Mouse (Mus musculus) thymus, postnatal 0 days (tissue): ENCODE results near the gene Brk1. TPM values are rescaled to one million over a fixed set of nuclear protein-coding genes. Genes with fewer than 3 reads are reported as not detected.
A peak's percentile ranks its signal among the peaks of the same experiment; 100 is the strongest.

Source experiments
- DNase-seq: peaks from one replicate; pipeline ENCODE4 v3.0.0-alpha.2; 2015; ENCODE audit warnings: low spot score
- polyA plus RNA-seq: library from polyadenylated mRNA; unstranded; fragments of >200 nt; fragmentation: Nextera tagmentation; extraction: Ambion mirVana; gene quantifications from 2 replicates; pipeline ENCODE4 v1.2.1, GENCODE M21; 2015

The Brk1 gene
- polyA plus RNA-seq, 1 experiment from 2014 or later: 267 TPM

- peak; percentile 81 for DNase-seq
These were observed 19.6 kb downstream of the Brk1 start, which contains the start of gene Vhl for GRCm38 (mm10) chr6:113623941-113624751. Vhl (plus strand) TSS chr6:113623959.

GRCm38 (mm10) chr6:113624989-113625770 is 20.6 kb downstream of the Brk1 start:
- DNase-seq: no peak

- DNase-seq: no peak
These were observed 25.8 kb downstream of the Brk1 start for GRCm38 (mm10) chr6:113630322-113630721.

GRCm38 (mm10) chr6:113632863-113633262 is 28.3 kb downstream of the Brk1 start:
- no peak for DNase-seq

- peak; percentile 94 for DNase-seq
These were observed 33.9 kb downstream of the Brk1 start, which contains the start of gene Irak2 for GRCm38 (mm10) chr6:113638302-113639040. Irak2 (plus strand) TSS chr6:113638467.

- DNase-seq: no peak
These were observed 34.6 kb downstream of the Brk1 start for GRCm38 (mm10) chr6:113639201-113639600.

GRCm38 (mm10) chr6:113642605-113643004 is 38.0 kb downstream of the Brk1 start:
- DNase-seq: no peak

- no peak for DNase-seq
These were observed 38.4 kb downstream of the Brk1 start for GRCm38 (mm10) chr6:113643021-113643420.

- no peak for DNase-seq
These were observed 39.4 kb downstream of the Brk1 start for GRCm38 (mm10) chr6:113643967-113644366.

GRCm38 (mm10) chr6:113644808-113645207 is 40.2 kb downstream of the Brk1 start:
- no peak for DNase-seq

GRCm38 (mm10) chr6:113649346-113650196 is 45.0 kb downstream of the Brk1 start:
- no peak for DNase-seq

- no peak for DNase-seq
These were observed 45.6 kb downstream of the Brk1 start for GRCm38 (mm10) chr6:113650197-113650640.

GRCm38 (mm10) chr6:113651626-113652025 is 47.1 kb downstream of the Brk1 start:
- no peak for DNase-seq

GRCm38 (mm10) chr6:113653551-113653950 is 49.0 kb downstream of the Brk1 start:
- no peak for DNase-seq

- no peak for DNase-seq
These were observed 49.5 kb downstream of the Brk1 start for GRCm38 (mm10) chr6:113654102-113654501.

- peak; percentile 26 for DNase-seq
These were observed 50.3 kb downstream of the Brk1 start for GRCm38 (mm10) chr6:113654753-113655397.

- DNase-seq: no peak
These were observed 50.9 kb downstream of the Brk1 start for GRCm38 (mm10) chr6:113655475-113655874.

GRCm38 (mm10) chr6:113656847-113657246 is 52.3 kb downstream of the Brk1 start:
- no peak for DNase-seq

- peak; percentile 21 for DNase-seq
These were observed 53.7 kb downstream of the Brk1 start for GRCm38 (mm10) chr6:113658226-113658625.
